Mouse (Mus musculus) layer of hippocampus, adult 2 months (tissue): ENCODE measurements at regions not wholly inside any gene's neighbourhood (a gene's known extent, or its start where the extent isn't known, plus 50 kb on each side); places are given as distances from the start of the nearest gene placed in this dataset.

Experiments used
- DNase-seq, 2 experiments: peaks; one replicate each; pipeline ENCODE4 v3.0.0; 2022; ENCODE audit warnings: low spot score in 2 of 2
- H3K27ac ChIP-seq: fragments of 200-600 bp; 2 replicates; pipeline ENCODE4 v1.8.1; 2022
- H3K4me3 ChIP-seq: fragments of 200-600 bp; 2 replicates; pipeline ENCODE4 v1.8.1; 2022; ENCODE audit warnings: mild to moderate bottlenecking
- CTCF ChIP-seq: fragments of 200-600 bp; conservative IDR thresholded peaks from 2 replicates; pipeline ENCODE4 v1.8.1; 2022; ENCODE audit warnings: antibody characterized with exemption, mild to moderate bottlenecking, moderate library complexity

DNA sequence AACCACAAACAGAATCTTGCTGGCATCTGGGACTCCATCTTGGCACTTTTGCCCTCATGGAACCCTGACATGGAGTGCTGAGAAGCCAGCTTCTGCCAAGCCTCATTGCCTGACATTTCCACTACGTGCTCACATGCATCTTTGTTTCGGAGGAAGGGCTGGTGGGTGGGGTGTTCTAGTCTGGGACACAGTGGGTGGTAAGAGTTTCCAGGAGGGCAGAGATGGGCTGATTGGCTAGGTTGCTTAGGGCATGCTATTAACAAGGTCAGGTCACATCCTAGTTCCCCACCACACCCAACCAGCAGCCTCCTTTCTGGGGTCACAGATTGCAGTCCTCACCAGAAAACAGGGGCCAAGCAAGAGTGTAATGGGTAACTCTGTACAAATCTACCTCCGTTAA, 374.3 kb upstream of the Tnp1 start:
- H3K27ac ChIP-seq = no peak overlapping the region
- TF ChIP-seq CTCF = no peak
- no peak for DNase-seq

DNA sequence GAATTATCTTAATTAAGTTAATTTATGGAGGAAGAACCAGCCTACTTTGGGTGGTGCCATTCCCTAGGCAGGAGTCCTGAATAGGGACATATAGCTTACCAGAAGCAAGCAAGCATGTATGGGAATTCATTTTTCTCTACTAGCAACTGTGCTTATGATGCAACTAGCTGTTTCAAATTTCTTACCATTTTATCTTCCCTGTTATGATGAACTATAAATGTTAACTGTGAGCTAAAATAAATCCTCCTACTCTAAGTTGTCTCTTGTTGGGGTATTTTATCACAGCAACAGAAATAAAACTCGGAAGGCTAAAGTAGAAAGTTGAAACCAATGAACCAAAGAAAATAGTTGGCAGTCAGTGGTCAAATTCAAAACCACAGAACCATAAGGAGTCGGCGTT, 373.5 kb upstream of the Tnp1 start:
- no peak for DNase-seq
- Histone ChIP-seq H3K4me3 (no peak overlapping the region), H3K27ac (no peak overlapping the region)
- no peak for TF ChIP-seq CTCF

More for the DNA sequence above, 374.3 kb upstream of the Tnp1 start:
- H3K4me3 ChIP-seq = no peak overlapping the region

DNA sequence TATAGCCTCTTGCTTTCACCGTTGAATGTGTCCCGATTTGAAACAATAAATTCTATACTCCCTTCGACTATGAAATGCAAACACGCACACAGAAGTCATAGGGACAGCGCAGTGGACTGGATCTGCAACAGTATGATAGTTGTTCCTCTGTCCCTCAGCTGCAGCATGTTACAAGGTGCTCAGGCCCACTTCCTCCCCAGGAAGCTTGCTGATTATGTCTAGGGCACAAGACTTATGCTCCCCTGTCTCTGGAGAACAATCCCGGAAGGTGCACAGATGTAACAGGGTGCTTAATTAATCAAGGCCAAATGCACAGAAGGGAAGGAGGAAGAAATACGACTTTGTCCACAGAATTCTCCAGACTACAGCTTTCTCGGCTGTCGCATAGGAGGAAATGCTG, 365.9 kb upstream of the Tnp1 start:
- H3K27ac ChIP-seq = no peak overlapping the region
- no peak for DNase-seq
- no peak for TF ChIP-seq CTCF
- no peak overlapping the region for H3K4me3 ChIP-seq

DNA sequence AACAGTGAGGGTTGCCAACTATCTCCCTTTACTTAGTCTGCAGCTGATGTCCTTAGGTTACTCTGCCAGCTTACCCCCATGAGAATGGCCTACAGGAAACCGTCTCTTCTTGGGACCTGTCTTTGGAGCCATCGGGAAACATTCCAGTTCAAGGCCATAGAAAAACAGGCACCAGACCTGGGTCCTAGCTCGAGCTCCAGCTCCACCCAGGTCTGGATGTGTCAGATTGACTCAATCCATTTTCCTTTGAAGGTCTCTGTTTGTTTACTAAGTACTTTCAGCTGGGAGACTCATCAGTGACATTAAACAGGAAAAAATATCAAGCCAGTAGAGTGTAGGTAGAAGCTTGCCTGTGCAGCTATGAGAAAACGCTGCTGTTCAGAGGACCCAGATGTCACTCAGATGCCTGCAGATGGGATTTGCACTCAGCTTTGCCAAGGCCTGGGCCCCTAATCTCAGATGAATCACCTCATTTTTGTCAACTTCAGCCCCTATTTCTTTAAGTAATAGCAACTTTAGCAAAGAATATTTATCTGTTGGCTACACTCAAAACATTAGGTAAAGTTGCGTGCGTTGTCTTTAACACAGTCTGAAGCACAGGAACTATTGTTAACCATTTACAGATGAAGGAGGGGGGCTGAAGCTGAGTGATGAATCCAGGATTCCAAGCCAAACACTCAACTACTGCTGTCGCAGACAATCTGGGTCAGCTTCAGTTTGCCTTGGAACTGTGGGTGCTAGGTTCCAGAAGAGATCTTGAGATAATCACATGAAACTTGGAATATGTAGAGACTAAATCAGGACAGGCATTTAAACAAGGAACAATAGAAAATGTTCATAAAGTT, 359.0 kb upstream of the Tnp1 start:
- no peak overlapping the region for H3K4me3 ChIP-seq
- no peak for DNase-seq
- H3K27ac ChIP-seq = no peak overlapping the region
- TF ChIP-seq CTCF = no peak

DNA sequence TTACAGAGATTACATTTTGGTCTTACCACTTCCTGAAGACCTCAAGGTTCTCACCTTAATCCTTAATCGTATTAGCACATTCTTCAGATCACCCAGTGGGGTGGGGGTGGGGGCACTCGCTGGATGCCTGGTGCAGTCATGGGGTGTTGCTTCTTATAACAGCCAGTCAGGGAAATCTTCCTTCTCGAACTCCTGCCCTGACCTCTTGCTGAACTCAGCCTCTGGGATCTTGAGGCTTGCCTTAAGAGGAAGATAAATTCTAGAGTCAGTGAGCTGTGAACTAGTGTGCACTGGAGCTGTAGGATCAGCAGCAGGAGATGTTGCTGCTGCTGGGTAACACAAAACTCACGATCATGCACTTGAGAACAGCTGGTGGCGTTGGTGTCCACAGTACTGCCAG, 352.5 kb upstream of the Tnp1 start:
- Histone ChIP-seq H3K4me3 (no peak overlapping the region), H3K27ac (no peak overlapping the region)
- no peak for TF ChIP-seq CTCF
- DNase-seq = no peak

DNA sequence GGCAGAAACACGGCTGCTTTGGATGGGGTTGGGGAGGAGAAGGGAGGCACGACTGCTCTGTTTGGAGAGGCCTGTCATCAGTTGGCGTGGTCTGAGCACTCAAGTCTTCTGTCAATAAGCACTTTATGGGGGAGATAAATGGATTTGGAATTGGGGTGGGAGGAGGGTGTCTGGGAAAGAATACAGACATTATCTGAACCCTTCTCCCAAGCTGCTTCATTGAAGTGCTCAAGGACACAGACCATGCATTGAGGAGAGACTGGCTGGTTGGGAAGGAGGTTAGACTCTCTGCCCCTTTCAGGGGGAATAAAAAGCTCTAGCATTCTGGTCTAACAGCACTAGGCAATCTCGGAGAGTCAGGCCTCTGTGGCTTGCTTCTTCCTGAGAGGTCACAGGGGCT, 350.1 kb upstream of the Tnp1 start:
- no peak overlapping the region for H3K27ac ChIP-seq
- TF ChIP-seq CTCF = no peak
- no peak overlapping the region for H3K4me3 ChIP-seq
- no peak for DNase-seq

- Histone ChIP-seq H3K27ac (no peak overlapping the region), H3K4me3 (no peak overlapping the region)
- DNase-seq = no peak
- no peak for TF ChIP-seq CTCF
These were observed 348.6 kb upstream of the Tnp1 start for GRCm38 (mm10) chr1:73364300-73364683.

DNA sequence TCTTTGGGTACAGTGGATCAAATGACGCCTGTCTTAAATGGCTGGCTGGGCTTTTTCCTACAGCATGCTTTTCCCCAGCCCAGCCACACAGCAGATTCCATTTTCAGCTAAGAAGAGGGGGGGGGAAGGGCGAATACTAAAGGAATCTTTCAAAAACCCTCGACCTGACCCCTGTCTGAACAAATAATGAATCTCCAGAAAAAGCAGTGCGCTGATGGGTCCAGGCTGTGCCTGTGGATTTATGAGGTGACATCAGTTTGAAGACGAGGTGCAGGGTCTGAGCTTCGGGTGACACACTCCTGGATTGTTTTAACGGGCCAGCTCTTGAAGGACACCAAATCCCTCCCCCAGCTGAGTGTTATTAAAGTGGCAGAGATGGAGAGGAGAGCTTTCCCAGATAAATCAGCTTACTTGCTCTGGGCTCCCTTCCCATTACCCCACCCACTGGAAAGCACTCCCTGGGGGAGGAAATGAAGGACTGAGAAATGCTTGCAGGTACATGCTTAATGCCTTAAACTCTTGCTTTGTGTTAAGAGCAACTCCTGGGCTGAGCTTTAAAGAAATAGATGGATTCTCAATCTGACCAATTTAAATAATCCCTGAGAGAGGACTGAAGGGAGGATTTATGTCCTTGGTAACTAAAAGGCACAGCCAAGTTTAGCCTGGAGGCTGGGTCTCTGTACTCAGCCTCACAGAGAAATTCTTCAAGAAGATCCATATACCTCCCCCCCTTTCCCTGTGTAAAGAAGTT, 348.0 kb upstream of the Tnp1 start:
- H3K4me3 ChIP-seq = no peak overlapping the region
- DNase-seq = peak in 1 of 2 experiments; percentile 15
- no peak overlapping the region for H3K27ac ChIP-seq
- TF ChIP-seq CTCF = no peak

GRCm38 (mm10) chr1:73362122-73362521, 346.4 kb upstream of the Tnp1 start:
- no peak overlapping the region for H3K27ac ChIP-seq
- DNase-seq = no peak
- no peak for TF ChIP-seq CTCF
- no peak overlapping the region for H3K4me3 ChIP-seq

DNA sequence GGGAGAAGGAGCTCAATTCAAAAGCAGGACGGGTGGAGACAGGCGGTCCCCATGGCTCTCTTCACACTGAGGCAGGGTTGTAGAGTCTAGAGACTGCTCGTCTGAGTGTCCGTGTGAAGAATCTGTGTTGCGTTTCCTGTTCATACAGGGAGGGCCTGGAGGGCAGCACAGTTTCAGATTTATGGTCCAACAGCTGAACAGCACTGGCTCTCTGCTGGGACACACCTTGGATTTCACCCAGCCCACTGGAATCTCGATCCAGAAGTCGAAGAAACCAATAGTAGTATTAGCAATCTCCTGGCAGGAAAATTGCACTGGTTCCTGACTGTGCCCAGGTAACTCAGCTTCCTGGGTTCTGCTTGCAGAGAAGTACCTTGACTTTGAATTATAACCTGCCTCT, 345.6 kb upstream of the Tnp1 start:
- Histone ChIP-seq H3K27ac (no peak overlapping the region), H3K4me3 (no peak overlapping the region)
- no peak for TF ChIP-seq CTCF
- no peak for DNase-seq

- DNase-seq = no peak
- no peak for TF ChIP-seq CTCF
- no peak overlapping the region for H3K4me3 ChIP-seq
- no peak overlapping the region for H3K27ac ChIP-seq
These were observed 338.7 kb upstream of the Tnp1 start for GRCm38 (mm10) chr1:73354447-73354846.

DNA sequence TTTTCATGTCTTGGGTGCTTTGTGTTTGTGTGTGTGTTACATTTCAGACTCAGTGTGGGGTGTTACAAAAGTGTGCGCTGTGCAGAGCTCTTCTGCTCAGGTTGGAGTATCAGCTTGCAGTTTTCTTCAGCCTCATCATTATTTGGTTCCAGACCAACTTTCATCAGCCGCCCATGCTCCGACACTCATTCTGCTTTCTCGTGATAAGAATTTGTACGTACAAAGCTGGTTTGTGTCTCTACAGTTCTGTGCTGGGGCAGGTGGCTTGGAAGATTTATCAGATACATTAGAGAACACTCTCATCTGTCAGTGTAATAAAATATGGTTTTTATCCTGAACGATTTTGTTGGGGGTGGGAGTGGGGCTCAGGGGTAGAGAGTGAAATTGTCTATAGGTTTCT, 332.8 kb upstream of the Tnp1 start:
- Histone ChIP-seq H3K4me3 (no peak overlapping the region), H3K27ac (no peak overlapping the region)
- DNase-seq = peak in 1 of 2 experiments; percentile 11
- no peak for TF ChIP-seq CTCF

DNA sequence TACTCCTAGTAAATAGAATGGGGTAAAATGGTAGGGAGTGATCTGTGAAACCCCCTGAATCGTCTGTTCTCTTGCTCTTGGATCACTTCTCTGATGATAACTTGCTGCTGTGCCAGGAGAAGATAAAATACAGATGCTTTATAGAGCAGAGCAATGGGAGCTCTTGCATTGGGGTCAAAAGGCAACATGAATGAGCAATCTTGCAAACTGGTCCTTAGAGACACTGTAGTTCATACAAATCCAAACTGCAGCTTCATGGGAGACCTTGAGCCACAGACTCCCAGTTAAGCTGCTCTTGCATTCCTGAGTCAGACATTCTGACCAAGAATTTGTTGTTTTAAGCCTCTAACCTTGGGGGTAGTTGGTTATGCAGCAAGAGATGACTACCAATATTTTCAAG, 328.9 kb upstream of the Tnp1 start:
- H3K27ac ChIP-seq = no peak overlapping the region
- H3K4me3 ChIP-seq = no peak overlapping the region
- TF ChIP-seq CTCF = no peak
- no peak for DNase-seq

- DNase-seq = no peak
- no peak overlapping the region for H3K4me3 ChIP-seq
- no peak overlapping the region for H3K27ac ChIP-seq
- TF ChIP-seq CTCF = no peak
These were observed 326.2 kb upstream of the Tnp1 start for GRCm38 (mm10) chr1:73341911-73342310.
